Mouse (Mus musculus): ENCODE data around the gene Arl3. TPM values are rescaled to one million over a fixed set of nuclear protein-coding genes. Genes with fewer than 3 reads are reported as not detected.

The Arl3 gene
- polyA plus RNA-seq, 1 experiment: 81.4 TPM

DNA sequence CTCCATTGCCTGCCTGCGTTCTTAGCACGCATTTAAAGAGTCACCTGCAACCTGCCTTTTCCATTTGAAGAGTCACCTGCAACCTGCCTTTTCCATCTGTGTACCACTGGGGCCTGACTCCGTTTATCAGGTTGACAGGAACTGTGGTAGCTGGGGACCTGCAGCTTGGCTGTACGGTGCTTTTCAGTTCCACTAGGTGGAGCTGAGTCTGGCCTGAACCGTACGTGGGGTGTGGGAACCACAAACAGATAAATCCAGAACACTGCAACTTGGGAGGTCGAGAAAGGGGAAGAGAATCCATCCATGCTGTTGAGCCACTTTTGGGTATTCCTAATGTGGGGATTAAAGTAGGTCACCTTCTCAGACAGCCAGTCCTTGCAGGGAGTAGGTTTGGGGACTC, 34.4 kb upstream of the Arl3 start:
- H3K36me3 ChIP-seq (ENCODE audit: control insufficient read depth, insufficient read depth): peaks cover 16% of the 10 kb centered on the region
- TF ChIP-seq FOSL1 (IDR thresholded peaks at IDR 0.05; ENCODE audit: insufficient read depth, low read length, poor library complexity, severe bottlenecking): no peak
- TF ChIP-seq CTCF (IDR thresholded peaks at IDR 0.05; ENCODE audit: control insufficient read depth, insufficient read depth, insufficient read length): peak; percentile 14

GRCm38 (mm10) chr19:46606718-46607117, 33.7 kb upstream of the Arl3 start:
- Histone ChIP-seq H3K4me3 (ENCODE audit: insufficient read depth, poor library complexity, severe bottlenecking) (no peak overlapping the region), H3K36me3 (ENCODE audit: control insufficient read depth, insufficient read depth) (peaks cover 14% of the 10 kb centered on the region), H3K27me3 (ENCODE audit: control insufficient read depth, insufficient read depth, insufficient read length) (no peaks in the 10 kb centered on the region), H3ac (ENCODE audit: control insufficient read depth, insufficient read length, low read depth) (no peak overlapping the region), H3K79me3 (ENCODE audit: low read depth) (peaks cover 33% of the 10 kb centered on the region), H3K79me2 (ENCODE audit: control insufficient read depth, insufficient read depth) (peaks cover 50% of the 10 kb centered on the region)
- TF ChIP-seq CTCF (IDR thresholded peaks at IDR 0.05; ENCODE audit: control insufficient read depth, insufficient read depth, insufficient read length) (no peak), MYOG (IDR thresholded peaks at IDR 0.05; ENCODE audit: control insufficient read depth, extremely low read depth, insufficient read length) (no peak)

More for the DNA sequence above, 34.4 kb upstream of the Arl3 start:
- Histone ChIP-seq H3K4me3 (ENCODE audit: insufficient read depth, poor library complexity, severe bottlenecking) (no peak overlapping the region), H3K27me3 (ENCODE audit: control insufficient read depth, insufficient read depth, insufficient read length) (no peaks in the 10 kb centered on the region), H3K79me2 (ENCODE audit: control insufficient read depth, insufficient read depth) (peaks cover 49% of the 10 kb centered on the region), H3ac (ENCODE audit: control insufficient read depth, insufficient read length, low read depth) (no peak overlapping the region), H3K79me3 (ENCODE audit: low read depth) (peaks cover 30% of the 10 kb centered on the region)

GRCm38 (mm10) chr19:46602406-46602805, 29.4 kb upstream of the Arl3 start:
- peaks cover 75% of the 10 kb centered on the region for H3K79me2 ChIP-seq (ENCODE audit: control insufficient read depth, insufficient read depth)
- H3K27me3 ChIP-seq (ENCODE audit: control insufficient read depth, insufficient read depth, insufficient read length): no peaks in the 10 kb centered on the region
- H3ac ChIP-seq (ENCODE audit: control insufficient read depth, insufficient read length, low read depth): no peak overlapping the region
- peaks cover 55% of the 10 kb centered on the region for H3K79me3 ChIP-seq (ENCODE audit: low read depth)
- peaks cover 5% of the 10 kb centered on the region for H3K36me3 ChIP-seq (ENCODE audit: control insufficient read depth, insufficient read depth)
- TF ChIP-seq CTCF (IDR thresholded peaks at IDR 0.05; ENCODE audit: control insufficient read depth, insufficient read depth, insufficient read length): no peak
- TF ChIP-seq FOSL1 (IDR thresholded peaks at IDR 0.05; ENCODE audit: insufficient read depth, low read length, poor library complexity, severe bottlenecking): no peak
- TF ChIP-seq USF1 (IDR thresholded peaks at IDR 0.05; ENCODE audit: low read depth): no peak
- TF ChIP-seq CEBPB (IDR thresholded peaks at IDR 0.05; ENCODE audit: low read depth): no peak
- no peak for TF ChIP-seq MYOG (IDR thresholded peaks at IDR 0.05; ENCODE audit: control insufficient read depth, extremely low read depth, insufficient read length)
- no peak for TF ChIP-seq MYOD1 (IDR thresholded peaks at IDR 0.05; ENCODE audit: control insufficient read depth, insufficient read length, low read depth)
- no peak for TF ChIP-seq MAX (IDR thresholded peaks at IDR 0.05)
- no peak overlapping the region for H3K4me3 ChIP-seq (ENCODE audit: insufficient read depth, poor library complexity, severe bottlenecking)

GRCm38 (mm10) chr19:46601491-46601890, 28.5 kb upstream of the Arl3 start:
- Histone ChIP-seq H3K79me2 (ENCODE audit: control insufficient read depth, insufficient read depth) (peaks cover 66% of the 10 kb centered on the region), H3K27me3 (ENCODE audit: control insufficient read depth, insufficient read depth, insufficient read length) (no peaks in the 10 kb centered on the region), H3K79me3 (ENCODE audit: low read depth) (peaks cover 50% of the 10 kb centered on the region), H3K36me3 (ENCODE audit: control insufficient read depth, insufficient read depth) (no peaks in the 10 kb centered on the region), H3K4me3 (ENCODE audit: insufficient read depth, poor library complexity, severe bottlenecking) (no peak overlapping the region), H3ac (ENCODE audit: control insufficient read depth, insufficient read length, low read depth) (no peak overlapping the region)
- no peak for TF ChIP-seq MYOG (IDR thresholded peaks at IDR 0.05; ENCODE audit: control insufficient read depth, extremely low read depth, insufficient read length)
- TF ChIP-seq MYOD1 (IDR thresholded peaks at IDR 0.05; ENCODE audit: control insufficient read depth, insufficient read length, low read depth): no peak
- TF ChIP-seq CTCF (IDR thresholded peaks at IDR 0.05; ENCODE audit: control insufficient read depth, insufficient read depth, insufficient read length): no peak
- no peak for TF ChIP-seq CEBPB (IDR thresholded peaks at IDR 0.05; ENCODE audit: low read depth)
- TF ChIP-seq USF1 (IDR thresholded peaks at IDR 0.05; ENCODE audit: low read depth): no peak
- no peak for TF ChIP-seq FOSL1 (IDR thresholded peaks at IDR 0.05; ENCODE audit: insufficient read depth, low read length, poor library complexity, severe bottlenecking)
- no peak for TF ChIP-seq MAX (IDR thresholded peaks at IDR 0.05)

DNA sequence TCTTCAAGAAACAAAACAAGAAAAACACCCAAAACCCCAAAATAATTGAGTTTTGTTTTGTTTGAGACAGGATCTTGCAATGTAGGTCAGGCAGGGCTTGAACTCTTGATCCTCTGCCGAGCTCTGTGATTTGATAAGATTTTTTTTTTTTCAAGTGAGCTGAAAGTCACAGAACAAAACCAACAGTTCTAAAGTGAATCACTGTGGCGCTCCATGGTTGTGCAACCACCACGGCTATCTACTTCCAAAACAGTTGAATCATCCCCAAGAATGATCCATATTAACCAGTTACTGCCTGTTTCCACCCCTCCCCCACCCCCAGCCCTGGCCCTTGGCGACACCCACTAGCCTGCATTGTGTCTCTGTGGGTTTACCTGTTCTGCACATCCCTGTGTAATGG, 27.4 kb upstream of the Arl3 start:
- peak; percentile 91 for TF ChIP-seq CEBPB (IDR thresholded peaks at IDR 0.05; ENCODE audit: low read depth)
- TF ChIP-seq USF1 (IDR thresholded peaks at IDR 0.05; ENCODE audit: low read depth): no peak
- no peak for TF ChIP-seq MYOD1 (IDR thresholded peaks at IDR 0.05; ENCODE audit: control insufficient read depth, insufficient read length, low read depth)
- TF ChIP-seq MYOG (IDR thresholded peaks at IDR 0.05; ENCODE audit: control insufficient read depth, extremely low read depth, insufficient read length): no peak
- no peak for TF ChIP-seq MAX (IDR thresholded peaks at IDR 0.05)
- TF ChIP-seq FOSL1 (IDR thresholded peaks at IDR 0.05; ENCODE audit: insufficient read depth, low read length, poor library complexity, severe bottlenecking): no peak
- TF ChIP-seq CTCF (IDR thresholded peaks at IDR 0.05; ENCODE audit: control insufficient read depth, insufficient read depth, insufficient read length): no peak
- H3K4me3 ChIP-seq (ENCODE audit: insufficient read depth, poor library complexity, severe bottlenecking): no peak overlapping the region
- H3ac ChIP-seq (ENCODE audit: control insufficient read depth, insufficient read length, low read depth): no peak overlapping the region

DNA sequence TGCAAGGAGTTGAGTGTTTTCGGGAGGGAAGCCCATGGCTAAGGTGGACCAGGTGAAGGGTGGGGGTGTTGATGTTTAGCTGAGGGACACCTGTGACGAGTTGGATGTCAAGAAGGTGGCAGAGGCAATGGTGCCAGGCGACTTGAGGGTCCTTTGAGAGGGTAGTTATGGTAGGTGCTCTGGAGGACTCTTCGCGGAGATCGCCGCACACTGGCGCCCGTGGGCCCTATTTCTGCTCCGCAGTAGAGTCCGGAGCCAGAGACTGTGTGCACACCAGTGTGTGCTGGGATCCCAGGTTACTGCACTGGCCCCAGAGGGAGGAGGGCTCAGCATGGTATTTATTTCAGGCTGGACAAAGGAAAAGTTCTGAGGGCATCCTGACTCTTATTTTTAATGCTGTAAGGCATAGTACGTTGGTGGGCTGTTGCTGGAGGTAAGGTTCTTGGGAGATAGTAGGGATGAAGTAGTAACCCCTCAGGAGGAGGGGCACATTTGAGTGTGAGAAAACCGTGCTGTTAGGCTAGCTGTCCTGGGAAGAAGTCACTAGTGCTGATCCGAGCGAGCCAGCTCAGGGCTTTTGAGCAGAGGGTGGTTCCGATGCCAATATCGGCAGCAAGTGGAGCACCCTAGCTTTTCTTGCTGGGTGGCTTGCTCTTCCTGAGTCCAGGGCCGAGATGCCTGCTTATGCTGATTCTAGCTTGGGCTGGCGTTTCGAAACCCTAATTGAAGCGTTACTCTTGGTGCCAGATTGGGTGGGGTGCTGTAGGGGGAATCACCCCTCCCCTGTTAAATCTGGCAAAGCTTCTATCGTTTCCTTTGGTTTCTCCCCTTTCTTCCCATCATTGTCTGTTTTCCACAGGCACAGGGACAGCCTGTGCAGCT, 26.6 kb upstream of the Arl3 start:
- Histone ChIP-seq H3ac (ENCODE audit: control insufficient read depth, insufficient read length, low read depth) (peak overlapping the region; percentile 84), H3K79me3 (ENCODE audit: low read depth) (peaks cover 47% of the 10 kb centered on the region), H3K36me3 (ENCODE audit: control insufficient read depth, insufficient read depth) (no peaks in the 10 kb centered on the region), H3K79me2 (ENCODE audit: control insufficient read depth, insufficient read depth) (peaks cover 57% of the 10 kb centered on the region), H3K27me3 (ENCODE audit: control insufficient read depth, insufficient read depth, insufficient read length) (no peaks in the 10 kb centered on the region), H3K4me3 (ENCODE audit: insufficient read depth, poor library complexity, severe bottlenecking) (peak overlapping the region; percentile 93)
- no peak for TF ChIP-seq MYOD1 (IDR thresholded peaks at IDR 0.05; ENCODE audit: control insufficient read depth, insufficient read length, low read depth)
- no peak for TF ChIP-seq MYOG (IDR thresholded peaks at IDR 0.05; ENCODE audit: control insufficient read depth, extremely low read depth, insufficient read length)
- TF ChIP-seq MAX (IDR thresholded peaks at IDR 0.05): no peak
- no peak for TF ChIP-seq USF1 (IDR thresholded peaks at IDR 0.05; ENCODE audit: low read depth)
- no peak for TF ChIP-seq FOSL1 (IDR thresholded peaks at IDR 0.05; ENCODE audit: insufficient read depth, low read length, poor library complexity, severe bottlenecking)
- no peak for TF ChIP-seq CTCF (IDR thresholded peaks at IDR 0.05; ENCODE audit: control insufficient read depth, insufficient read depth, insufficient read length)
- TF ChIP-seq CEBPB (IDR thresholded peaks at IDR 0.05; ENCODE audit: low read depth): no peak

More for the DNA sequence above, 27.4 kb upstream of the Arl3 start:
- peaks cover 49% of the 10 kb centered on the region for H3K79me3 ChIP-seq (ENCODE audit: low read depth)
- peaks cover 60% of the 10 kb centered on the region for H3K79me2 ChIP-seq (ENCODE audit: control insufficient read depth, insufficient read depth)
- H3K27me3 ChIP-seq (ENCODE audit: control insufficient read depth, insufficient read depth, insufficient read length): no peaks in the 10 kb centered on the region
- H3K36me3 ChIP-seq (ENCODE audit: control insufficient read depth, insufficient read depth): no peaks in the 10 kb centered on the region

Measured in C2C12 (cell line).